Mouse (Mus musculus) midbrain, embryonic 12.5 days (tissue): ENCODE measurements at regions not wholly inside any gene's neighbourhood (a gene's known extent, or its start where the extent isn't known, plus 50 kb on each side); places are given as distances from the start of the nearest gene placed in this dataset.

Source experiments
- ATAC-seq: fragments of 200-750 bp; cut with Nextera tagmentation; 2 replicates; pipeline ENCODE4 v1.8.0; 2017; ENCODE audit warnings: low read depth, moderate TSS enrichment, moderate library complexity; ENCODE audit not compliant: low FRiP score
- H3K27ac ChIP-seq: fragments of 300-500 bp; sonication (generic); replicated peaks from 2 replicates; pipeline ENCODE4 v1.5.1; 2016; ENCODE audit warnings: mild to moderate bottlenecking
- H3K27me3 ChIP-seq: fragments of 300-500 bp; sonication (generic); 2 replicates; pipeline ENCODE4 v1.6.1; 2016; ENCODE audit warnings: mild to moderate bottlenecking
- H3K36me3 ChIP-seq: fragments of 300-500 bp; sonication (generic); 2 replicates; pipeline ENCODE4 v1.6.1; 2016
- H3K4me1 ChIP-seq: fragments of 300-500 bp; sonication (generic); 2 replicates; pipeline ENCODE4 v1.6.1; 2016
- H3K4me2 ChIP-seq: fragments of 300-500 bp; sonication (generic); replicated peaks from 2 replicates; pipeline ENCODE4 v1.6.1; 2016; ENCODE audit warnings: mild to moderate bottlenecking, moderate library complexity
- H3K4me3 ChIP-seq: fragments of 300-500 bp; sonication (generic); 2 replicates; pipeline ENCODE4 v1.5.1; 2016; ENCODE audit warnings: mild to moderate bottlenecking
- H3K9ac ChIP-seq: fragments of 300-500 bp; sonication (generic); replicated peaks from 2 replicates; pipeline ENCODE4 v1.6.1; 2016; ENCODE audit warnings: mild to moderate bottlenecking, moderate library complexity
- H3K9me3 ChIP-seq: fragments of 300-500 bp; sonication (generic); 2 replicates; pipeline ENCODE4 v1.6.1; 2016; ENCODE audit warnings: mild to moderate bottlenecking
- WGBS: fragments of 180-500 bp; shearing (Covaris S2); methylation state at CpG from one replicate; pipeline ENCODE4 v1.1.7; 2016; 5-methylcytosine and 5-hydroxymethylcytosine counted together

- 0 out of 2 replicates have a peak, but pooled peaks cover 3% of the 10 kb centered on the region for H3K4me1 ChIP-seq
- 87% methylated on average over 4 of the region's 4 CpGs for WGBS
- H3K27me3 ChIP-seq, result 0 out of 2 replicates have a peak, but pooled peaks cover 3% of the 10 kb centered on the region
- no peaks in the 10 kb centered on the region for H3K36me3 ChIP-seq
- no peak overlapping the region for H3K27ac ChIP-seq
- H3K9ac ChIP-seq, result no peak overlapping the region
- H3K4me2 ChIP-seq, result no peak overlapping the region
- no peak overlapping the region for H3K4me3 ChIP-seq
- ATAC-seq, result no peak
- H3K9me3 ChIP-seq, result no peaks in the 10 kb centered on the region
Observed at GRCm38 (mm10) chr11:79760533-79760932, 169.5 kb downstream of the Rab11fip4 start.

GRCm38 (mm10) chr11:79758281-79758680, 167.3 kb downstream of the Rab11fip4 start:
- Histone ChIP-seq H3K4me3 (no peak overlapping the region), H3K27me3 (0 out of 2 replicates have a peak, but pooled peaks cover 3% of the 10 kb centered on the region), H3K9me3 (no peaks in the 10 kb centered on the region), H3K27ac (no peak overlapping the region), H3K4me2 (no peak overlapping the region), H3K36me3 (no peaks in the 10 kb centered on the region), H3K4me1 (no peaks in the 10 kb centered on the region), H3K9ac (no peak overlapping the region)
- ATAC-seq, result no peak
- WGBS, result 95% methylated on average over 3 of the region's 3 CpGs

- Histone ChIP-seq H3K9me3 (no peaks in the 10 kb centered on the region), H3K27ac (no peak overlapping the region), H3K4me2 (no peak overlapping the region), H3K36me3 (no peaks in the 10 kb centered on the region), H3K27me3 (0 out of 2 replicates have a peak, but pooled peaks cover 3% of the 10 kb centered on the region), H3K9ac (no peak overlapping the region), H3K4me3 (no peak overlapping the region), H3K4me1 (peaks cover 2% of the 10 kb centered on the region; the same call in 1 of the 2 replicates)
- no peak for ATAC-seq
- 90% methylated on average over 5 of the region's 5 CpGs for WGBS
Observed at GRCm38 (mm10) chr11:79757513-79758071, 166.6 kb downstream of the Rab11fip4 start.

GRCm38 (mm10) chr11:79756305-79756846, 165.4 kb downstream of the Rab11fip4 start:
- Histone ChIP-seq H3K4me1 (peaks cover 3% of the 10 kb centered on the region; the same call in 1 of the 2 replicates), H3K9ac (no peak overlapping the region), H3K27ac (no peak overlapping the region), H3K4me3 (no peak overlapping the region), H3K9me3 (no peaks in the 10 kb centered on the region), H3K4me2 (no peak overlapping the region), H3K27me3 (no peaks in the 10 kb centered on the region), H3K36me3 (no peaks in the 10 kb centered on the region)
- no peak for ATAC-seq
- WGBS, result 86% methylated on average over 9 of the region's 9 CpGs

- H3K4me3 ChIP-seq, result no peak overlapping the region
- no peak overlapping the region for H3K9ac ChIP-seq
- ATAC-seq, result no peak
- WGBS, result 80% methylated on average over 2 of the region's 2 CpGs
- H3K36me3 ChIP-seq, result no peaks in the 10 kb centered on the region
- no peaks in the 10 kb centered on the region for H3K9me3 ChIP-seq
- peaks cover 3% of the 10 kb centered on the region; the same call in 1 of the 2 replicates for H3K4me1 ChIP-seq
- H3K27me3 ChIP-seq, result no peaks in the 10 kb centered on the region
- H3K27ac ChIP-seq, result no peak overlapping the region
- no peak overlapping the region for H3K4me2 ChIP-seq
Observed at GRCm38 (mm10) chr11:79753491-79753890, 162.5 kb downstream of the Rab11fip4 start.

GRCm38 (mm10) chr11:79752717-79753480, 161.9 kb downstream of the Rab11fip4 start:
- no peak overlapping the region for H3K9ac ChIP-seq
- no peaks in the 10 kb centered on the region for H3K36me3 ChIP-seq
- no peak overlapping the region for H3K27ac ChIP-seq
- no peaks in the 10 kb centered on the region for H3K27me3 ChIP-seq
- H3K4me2 ChIP-seq, result no peak overlapping the region
- WGBS, result 38% methylated on average over 7 of the region's 7 CpGs
- H3K4me3 ChIP-seq, result no peak overlapping the region
- peaks cover 3% of the 10 kb centered on the region; the same call in 1 of the 2 replicates for H3K4me1 ChIP-seq
- no peak for ATAC-seq
- no peaks in the 10 kb centered on the region for H3K9me3 ChIP-seq

- H3K9ac ChIP-seq, result no peak overlapping the region
- H3K4me1 ChIP-seq, result peaks cover 3% of the 10 kb centered on the region; the same call in 1 of the 2 replicates
- H3K27me3 ChIP-seq, result no peaks in the 10 kb centered on the region
- no peaks in the 10 kb centered on the region for H3K36me3 ChIP-seq
- H3K4me3 ChIP-seq, result no peak overlapping the region
- no peak overlapping the region for H3K4me2 ChIP-seq
- H3K27ac ChIP-seq, result no peak overlapping the region
- no peak for ATAC-seq
- WGBS, result 49% methylated on average over 14 of the region's 14 CpGs
- H3K9me3 ChIP-seq, result no peaks in the 10 kb centered on the region
Observed at GRCm38 (mm10) chr11:79751751-79752716, 161.0 kb downstream of the Rab11fip4 start.

- Histone ChIP-seq H3K4me2 (no peak overlapping the region), H3K27me3 (no peaks in the 10 kb centered on the region), H3K4me1 (peaks cover 3% of the 10 kb centered on the region; the same call in 1 of the 2 replicates), H3K36me3 (no peaks in the 10 kb centered on the region), H3K9ac (no peak overlapping the region), H3K27ac (no peak overlapping the region), H3K4me3 (no peak overlapping the region), H3K9me3 (no peaks in the 10 kb centered on the region)
- ATAC-seq, result no peak
- 76% methylated on average over 2 of the region's 2 CpGs for WGBS
Observed at GRCm38 (mm10) chr11:79750943-79751342, 159.9 kb downstream of the Rab11fip4 start.

GRCm38 (mm10) chr11:79749755-79750434, 158.9 kb downstream of the Rab11fip4 start:
- Histone ChIP-seq H3K27ac (no peak overlapping the region), H3K4me2 (no peak overlapping the region), H3K9me3 (no peaks in the 10 kb centered on the region), H3K36me3 (no peaks in the 10 kb centered on the region), H3K9ac (no peak overlapping the region), H3K4me3 (no peak overlapping the region), H3K4me1 (peaks cover 3% of the 10 kb centered on the region; the same call in 1 of the 2 replicates), H3K27me3 (no peaks in the 10 kb centered on the region)
- no peak for ATAC-seq
- WGBS, result 85% methylated on average over 7 of the region's 7 CpGs

- no peak for ATAC-seq
- no peaks in the 10 kb centered on the region for H3K9me3 ChIP-seq
- H3K4me1 ChIP-seq, result peaks cover 3% of the 10 kb centered on the region; the same call in 1 of the 2 replicates
- 72% methylated on average over 10 of the region's 10 CpGs for WGBS
- no peak overlapping the region for H3K4me3 ChIP-seq
- no peaks in the 10 kb centered on the region for H3K27me3 ChIP-seq
- no peak overlapping the region for H3K27ac ChIP-seq
- no peak overlapping the region for H3K4me2 ChIP-seq
- H3K36me3 ChIP-seq, result no peaks in the 10 kb centered on the region
- no peak overlapping the region for H3K9ac ChIP-seq
Observed at GRCm38 (mm10) chr11:79749141-79749540, 158.1 kb downstream of the Rab11fip4 start.

GRCm38 (mm10) chr11:79748606-79749125, 157.7 kb downstream of the Rab11fip4 start:
- no peak overlapping the region for H3K27ac ChIP-seq
- no peak overlapping the region for H3K4me3 ChIP-seq
- H3K4me2 ChIP-seq, result no peak overlapping the region
- no peak for ATAC-seq
- H3K27me3 ChIP-seq, result no peaks in the 10 kb centered on the region
- no peaks in the 10 kb centered on the region for H3K36me3 ChIP-seq
- 97% methylated on average over 7 of the region's 7 CpGs for WGBS
- H3K9ac ChIP-seq, result no peak overlapping the region
- H3K4me1 ChIP-seq, result peaks cover 3% of the 10 kb centered on the region; the same call in 1 of the 2 replicates
- H3K9me3 ChIP-seq, result no peaks in the 10 kb centered on the region
